Mouse (Mus musculus): ENCODE data around the gene Cap2. TPM values are rescaled to one million over a fixed set of nuclear protein-coding genes. Genes with fewer than 3 reads are reported as not detected.

Gene Cap2
- polyA plus RNA-seq, 1 experiment from 2014 or later: 15.2 TPM

DNA sequence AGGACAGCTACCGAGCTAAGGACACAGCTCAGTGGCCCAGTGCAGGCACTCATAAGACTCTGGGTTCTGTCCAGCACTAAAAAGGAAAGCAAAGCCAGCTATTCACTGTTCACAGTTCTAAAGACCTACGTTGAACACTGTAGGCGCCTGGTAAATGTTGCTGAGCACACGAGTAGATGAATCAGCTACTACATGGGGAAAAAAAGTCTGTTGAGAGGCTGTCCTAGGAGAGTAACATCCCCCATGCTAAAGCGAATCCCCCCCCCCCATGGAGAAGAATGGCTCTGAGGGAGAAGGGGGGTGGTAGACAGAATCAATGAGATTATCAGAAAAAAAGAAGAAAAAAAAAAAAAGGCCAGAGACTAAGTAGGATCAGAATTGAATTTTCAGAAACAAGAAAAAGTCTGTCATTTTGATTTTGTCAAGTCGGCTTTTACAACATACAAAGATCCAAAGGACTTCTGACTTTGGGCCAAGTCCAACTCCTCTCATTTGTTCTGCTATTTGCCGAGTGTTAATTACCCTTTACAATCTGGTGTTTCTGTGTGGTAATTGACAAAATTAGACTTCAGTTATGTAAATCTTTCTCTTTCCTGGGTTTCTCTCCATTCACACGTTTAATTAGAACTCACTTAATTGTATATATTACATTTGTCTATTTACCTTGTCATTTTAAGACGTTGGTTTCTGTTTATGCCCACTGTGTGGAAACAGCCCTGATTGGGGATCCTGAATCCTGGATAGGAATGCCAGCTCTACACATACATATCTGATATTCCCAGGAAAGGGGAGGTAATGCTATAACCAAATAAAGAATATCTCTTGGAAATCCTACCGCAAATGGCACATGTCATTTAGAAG lies 139.2 kb downstream of the Cap2 start:
- H3K4me2 ChIP-seq (ENCODE audit: low read length): no peak overlapping the region
- no peaks in the 10 kb centered on the region for H3K27me3 ChIP-seq (replicated peaks; ENCODE audit: control insufficient read depth, insufficient read depth, low read length)
- H3K36me3 ChIP-seq (ENCODE audit: control insufficient read depth, insufficient read depth, low read length): no peaks in the 10 kb centered on the region
- peak; percentile 95 for DNase-seq (ENCODE audit: low spot score)
- H3K4me1 ChIP-seq (ENCODE audit: control insufficient read depth, insufficient read depth, low read length): no peaks in the 10 kb centered on the region
- no peak overlapping the region for H3K4me3 ChIP-seq (ENCODE audit: low read depth, low read length)
- 0 out of 2 replicates have a peak overlapping the region, but pooled peaks have one; percentile 52 for H3K27ac ChIP-seq (ENCODE audit: low read depth, low read length)
- ATAC-seq: peak; percentile 87
- no peak overlapping the region for H3K9ac ChIP-seq (ENCODE audit: low read length)
- 38% methylated on average over 10 of the region's 10 CpGs for WGBS
- H3K9me3 ChIP-seq (replicated peaks; ENCODE audit: control insufficient read depth, low read length): peaks cover 3% of the 10 kb centered on the region; the same call in 1 of the 2 replicates

GRCm38 (mm10) chr13:46642318-46642717 lies 140.7 kb downstream of the Cap2 start:
- Histone ChIP-seq H3K4me2 (ENCODE audit: low read length) (no peak overlapping the region), H3K4me3 (ENCODE audit: low read depth, low read length) (no peak overlapping the region), H3K9me3 (replicated peaks; ENCODE audit: control insufficient read depth, low read length) (peaks cover 3% of the 10 kb centered on the region; the same call in 1 of the 2 replicates), H3K4me1 (ENCODE audit: control insufficient read depth, insufficient read depth, low read length) (no peaks in the 10 kb centered on the region), H3K27ac (ENCODE audit: low read depth, low read length) (no peak overlapping the region), H3K27me3 (replicated peaks; ENCODE audit: control insufficient read depth, insufficient read depth, low read length) (no peaks in the 10 kb centered on the region), H3K36me3 (ENCODE audit: control insufficient read depth, insufficient read depth, low read length) (no peaks in the 10 kb centered on the region), H3K9ac (ENCODE audit: low read length) (no peak overlapping the region)
- WGBS: 88% methylated on average over 4 of the region's 4 CpGs
- no peak for ATAC-seq
- DNase-seq (ENCODE audit: low spot score): no peak

GRCm38 (mm10) chr13:46644175-46644574 lies 142.5 kb downstream of the Cap2 start:
- DNase-seq (ENCODE audit: low spot score): no peak
- WGBS: 91% methylated on average over 6 of the region's 6 CpGs
- Histone ChIP-seq H3K9ac (ENCODE audit: low read length) (no peak overlapping the region), H3K4me2 (ENCODE audit: low read length) (no peak overlapping the region), H3K9me3 (replicated peaks; ENCODE audit: control insufficient read depth, low read length) (peaks cover 3% of the 10 kb centered on the region; the same call in 1 of the 2 replicates), H3K4me1 (ENCODE audit: control insufficient read depth, insufficient read depth, low read length) (no peaks in the 10 kb centered on the region), H3K27ac (ENCODE audit: low read depth, low read length) (no peak overlapping the region), H3K27me3 (replicated peaks; ENCODE audit: control insufficient read depth, insufficient read depth, low read length) (no peaks in the 10 kb centered on the region), H3K4me3 (ENCODE audit: low read depth, low read length) (no peak overlapping the region), H3K36me3 (ENCODE audit: control insufficient read depth, insufficient read depth, low read length) (no peaks in the 10 kb centered on the region)
- ATAC-seq: no peak

DNA sequence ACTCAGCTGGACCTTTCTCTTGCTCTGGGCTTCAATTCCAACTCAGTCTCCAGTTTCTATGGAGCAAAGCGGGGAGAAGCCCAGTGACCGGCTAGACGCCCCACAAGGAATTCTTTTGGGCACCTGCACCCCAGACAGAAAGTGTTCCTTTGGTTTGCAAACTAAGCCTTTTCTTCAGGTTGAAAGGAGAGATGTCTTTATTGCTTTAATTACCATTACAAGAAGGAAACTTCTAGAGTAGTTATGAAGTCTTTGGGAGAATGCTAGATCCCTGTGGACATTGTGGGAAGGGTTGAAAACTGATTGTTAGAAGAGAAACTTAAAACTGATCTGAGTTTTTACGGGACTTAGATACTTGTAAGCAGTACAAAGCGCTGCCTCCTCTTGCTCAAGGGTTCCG lies 143.8 kb downstream of the Cap2 start:
- DNase-seq (ENCODE audit: low spot score) (no peak), ATAC-seq (no peak)
- Histone ChIP-seq H3K4me2 (ENCODE audit: low read length) (no peak overlapping the region), H3K36me3 (ENCODE audit: control insufficient read depth, insufficient read depth, low read length) (no peaks in the 10 kb centered on the region), H3K9ac (ENCODE audit: low read length) (no peak overlapping the region), H3K4me1 (ENCODE audit: control insufficient read depth, insufficient read depth, low read length) (no peaks in the 10 kb centered on the region), H3K4me3 (ENCODE audit: low read depth, low read length) (no peak overlapping the region), H3K9me3 (replicated peaks; ENCODE audit: control insufficient read depth, low read length) (peaks cover 3% of the 10 kb centered on the region; the same call in 1 of the 2 replicates), H3K27me3 (replicated peaks; ENCODE audit: control insufficient read depth, insufficient read depth, low read length) (no peaks in the 10 kb centered on the region), H3K27ac (ENCODE audit: low read depth, low read length) (no peak overlapping the region)
- 68% methylated on average over 6 of the region's 6 CpGs for WGBS

GRCm38 (mm10) chr13:46651853-46652252 lies 150.2 kb downstream of the Cap2 start:
- Histone ChIP-seq H3K27me3 (replicated peaks; ENCODE audit: control insufficient read depth, insufficient read depth, low read length) (no peaks in the 10 kb centered on the region), H3K4me3 (ENCODE audit: low read depth, low read length) (no peak overlapping the region), H3K9me3 (replicated peaks; ENCODE audit: control insufficient read depth, low read length) (0 out of 2 replicates have a peak, but pooled peaks cover 2% of the 10 kb centered on the region), H3K36me3 (ENCODE audit: control insufficient read depth, insufficient read depth, low read length) (no peaks in the 10 kb centered on the region), H3K27ac (ENCODE audit: low read depth, low read length) (no peak overlapping the region), H3K9ac (ENCODE audit: low read length) (no peak overlapping the region), H3K4me2 (ENCODE audit: low read length) (no peak overlapping the region), H3K4me1 (ENCODE audit: control insufficient read depth, insufficient read depth, low read length) (no peaks in the 10 kb centered on the region)
- WGBS: 88% methylated on average over 7 of the region's 7 CpGs
- DNase-seq (ENCODE audit: low spot score) (no peak), ATAC-seq (no peak)

DNA sequence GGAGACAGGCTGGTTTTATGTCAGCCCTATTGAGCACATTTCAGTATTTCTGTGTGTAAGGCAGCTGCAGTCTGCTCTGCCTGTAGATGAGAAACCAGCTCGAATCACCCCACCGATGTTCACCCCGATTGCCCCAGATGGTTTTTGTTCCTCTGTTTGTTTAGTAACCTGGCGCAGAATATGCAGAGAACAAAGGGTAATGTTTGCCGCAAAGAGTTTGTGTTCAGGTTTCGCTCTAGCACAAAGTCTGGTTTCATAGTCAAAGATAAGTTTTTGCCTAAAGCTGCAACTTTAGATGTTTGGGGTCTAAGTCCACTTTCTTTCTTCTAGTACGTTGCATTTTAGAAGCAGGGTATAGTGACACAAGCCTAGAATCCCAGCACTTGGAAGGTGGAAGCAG lies 151.0 kb downstream of the Cap2 start:
- 0 out of 2 replicates have a peak, but pooled peaks cover 2% of the 10 kb centered on the region for H3K9me3 ChIP-seq (replicated peaks; ENCODE audit: control insufficient read depth, low read length)
- no peak overlapping the region for H3K27ac ChIP-seq (ENCODE audit: low read depth, low read length)
- no peaks in the 10 kb centered on the region for H3K36me3 ChIP-seq (ENCODE audit: control insufficient read depth, insufficient read depth, low read length)
- ATAC-seq (no peak), DNase-seq (ENCODE audit: low spot score) (no peak)
- WGBS: 82% methylated on average over 7 of the region's 7 CpGs
- no peak overlapping the region for H3K9ac ChIP-seq (ENCODE audit: low read length)
- no peaks in the 10 kb centered on the region for H3K4me1 ChIP-seq (ENCODE audit: control insufficient read depth, insufficient read depth, low read length)
- H3K27me3 ChIP-seq (replicated peaks; ENCODE audit: control insufficient read depth, insufficient read depth, low read length): no peaks in the 10 kb centered on the region
- H3K4me3 ChIP-seq (ENCODE audit: low read depth, low read length): no peak overlapping the region
- H3K4me2 ChIP-seq (ENCODE audit: low read length): no peak overlapping the region

GRCm38 (mm10) chr13:46653671-46654070 lies 152.0 kb downstream of the Cap2 start:
- Histone ChIP-seq H3K27ac (ENCODE audit: low read depth, low read length) (no peak overlapping the region), H3K9me3 (replicated peaks; ENCODE audit: control insufficient read depth, low read length) (0 out of 2 replicates have a peak, but pooled peaks cover 2% of the 10 kb centered on the region), H3K4me3 (ENCODE audit: low read depth, low read length) (no peak overlapping the region), H3K27me3 (replicated peaks; ENCODE audit: control insufficient read depth, insufficient read depth, low read length) (no peaks in the 10 kb centered on the region), H3K4me2 (ENCODE audit: low read length) (no peak overlapping the region), H3K4me1 (ENCODE audit: control insufficient read depth, insufficient read depth, low read length) (no peaks in the 10 kb centered on the region), H3K9ac (ENCODE audit: low read length) (no peak overlapping the region), H3K36me3 (ENCODE audit: control insufficient read depth, insufficient read depth, low read length) (no peaks in the 10 kb centered on the region)
- DNase-seq (ENCODE audit: low spot score) (peak; percentile 8), ATAC-seq (no peak)
- WGBS: 62% methylated on average over 4 of the region's 4 CpGs

- ATAC-seq (0 out of 2 replicates have a peak, but pooled peaks have one; percentile 26), DNase-seq (ENCODE audit: low spot score) (peak; percentile 70)
- H3K27me3 ChIP-seq (replicated peaks; ENCODE audit: control insufficient read depth, insufficient read depth, low read length): no peaks in the 10 kb centered on the region
- no peak overlapping the region for H3K4me3 ChIP-seq (ENCODE audit: low read depth, low read length)
- no peak overlapping the region for H3K27ac ChIP-seq (ENCODE audit: low read depth, low read length)
- H3K36me3 ChIP-seq (ENCODE audit: control insufficient read depth, insufficient read depth, low read length): no peaks in the 10 kb centered on the region
- no peak overlapping the region for H3K9ac ChIP-seq (ENCODE audit: low read length)
- H3K9me3 ChIP-seq (replicated peaks; ENCODE audit: control insufficient read depth, low read length): 0 out of 2 replicates have a peak, but pooled peaks cover 2% of the 10 kb centered on the region
- WGBS: 51% methylated on average over 5 of the region's 5 CpGs
- H3K4me1 ChIP-seq (ENCODE audit: control insufficient read depth, insufficient read depth, low read length): no peaks in the 10 kb centered on the region
- H3K4me2 ChIP-seq (ENCODE audit: low read length): no peak overlapping the region
Measured at GRCm38 (mm10) chr13:46654566-46654965, 152.9 kb downstream of the Cap2 start.

DNA sequence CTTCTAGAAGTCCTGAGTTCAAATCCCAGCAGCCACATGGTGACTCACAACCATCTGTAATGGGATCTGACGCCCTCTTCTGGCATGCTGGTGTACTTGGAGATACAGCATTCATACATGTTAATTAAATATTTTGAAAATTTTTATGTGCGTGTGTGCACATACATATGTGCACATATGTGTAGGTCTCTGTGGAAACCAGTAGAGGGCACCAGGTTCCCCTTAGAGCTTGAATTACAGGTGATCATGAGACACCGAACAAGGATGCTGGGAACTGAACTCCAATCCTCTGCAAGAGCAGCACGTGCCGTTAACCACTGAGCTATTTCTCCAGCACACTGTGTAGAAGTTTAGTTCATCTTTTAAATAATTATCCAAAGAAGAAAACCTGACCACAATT lies 157.6 kb downstream of the Cap2 start:
- Histone ChIP-seq H3K4me1 (ENCODE audit: control insufficient read depth, insufficient read depth, low read length) (no peaks in the 10 kb centered on the region), H3K9ac (ENCODE audit: low read length) (no peak overlapping the region), H3K9me3 (replicated peaks; ENCODE audit: control insufficient read depth, low read length) (no peaks in the 10 kb centered on the region), H3K4me3 (ENCODE audit: low read depth, low read length) (no peak overlapping the region), H3K27me3 (replicated peaks; ENCODE audit: control insufficient read depth, insufficient read depth, low read length) (no peaks in the 10 kb centered on the region), H3K27ac (ENCODE audit: low read depth, low read length) (no peak overlapping the region), H3K4me2 (ENCODE audit: low read length) (no peak overlapping the region), H3K36me3 (ENCODE audit: control insufficient read depth, insufficient read depth, low read length) (no peaks in the 10 kb centered on the region)
- DNase-seq (ENCODE audit: low spot score): no peak
- no peak for ATAC-seq
- 92% methylated on average over 5 of the region's 5 CpGs for WGBS
